Mouse (Mus musculus) CH12.LX (cell line): ENCODE measurements at regions not wholly inside any gene's neighbourhood (a gene's known extent, or its start where the extent isn't known, plus 50 kb on each side); places are given as distances from the start of the nearest gene placed in this dataset.

ENCODE experiments used
- DNase-seq: peaks from one replicate; pipeline ENCODE4 v3.0.0-alpha.2; 2013; ENCODE audit errors: extremely low read depth
- H3K27ac ChIP-seq: 2 replicates; pipeline ENCODE4 v1.5.1; 2012; ENCODE audit warnings: low read depth, mild to moderate bottlenecking, control low read depth, moderate library complexity; ENCODE audit not compliant: insufficient read depth
- H3K27me3 ChIP-seq: replicated peaks from 2 replicates; pipeline ENCODE3; 2012; ENCODE audit warnings: inconsistent platforms
- H3K36me3 ChIP-seq, 2 experiments: replicated peaks in 1 of 2; 2 replicates each; pipeline versions ENCODE3 to v1.6.1; 2012; ENCODE audit warnings: inconsistent platforms in 1 of 2, low read length in 1 of 2, mild to moderate bottlenecking in 1 of 2, mixed read lengths in 1 of 2, moderate library complexity in 1 of 2; ENCODE audit not compliant: control insufficient read depth in 1 of 2, insufficient read depth in 1 of 2
- H3K4me1 ChIP-seq, 2 experiments: 2 replicates each; pipeline ENCODE4 v1.6.1; 2012; ENCODE audit warnings: inconsistent platforms in 1 of 2, moderate library complexity in 1 of 2; ENCODE audit not compliant: insufficient read depth in 2 of 2, control insufficient read depth in 1 of 2
- H3K4me2 ChIP-seq: 2 replicates; pipeline ENCODE4 v1.6.1; 2012; ENCODE audit warnings: low read depth, mild to moderate bottlenecking, control low read depth; ENCODE audit not compliant: poor library complexity, insufficient read depth, severe bottlenecking
- H3K4me3 ChIP-seq, 3 experiments: fragments of 150-350 bp in 1 of 3; sonication (generic) in 1 of 3; replicated peaks in 1 of 3; 2 replicates each; pipeline versions ENCODE3 to v1.5.1; 2011 to 2012; ENCODE audit warnings: low read depth in 2 of 3, low read length in 2 of 3, mild to moderate bottlenecking in 2 of 3, moderate library complexity in 2 of 3, control low read depth in 1 of 3, improper control_type of control experiment in 1 of 3, inconsistent platforms in 1 of 3, mixed read lengths in 1 of 3; ENCODE audit not compliant: poor library complexity in 1 of 3
- H3K79me2 ChIP-seq: replicated peaks from 2 replicates; pipeline ENCODE4 v1.6.1; 2012; ENCODE audit warnings: mild to moderate bottlenecking, moderate library complexity; ENCODE audit not compliant: control insufficient read depth, poor library complexity, insufficient read depth, severe bottlenecking; ENCODE audit errors: extremely low read depth
- H3K9ac ChIP-seq: 2 replicates; pipeline ENCODE4 v1.6.1; 2012; ENCODE audit warnings: low read depth, mild to moderate bottlenecking, control low read depth, moderate library complexity; ENCODE audit not compliant: insufficient read depth
- H3K9me3 ChIP-seq: replicated peaks from 2 replicates; pipeline ENCODE3; 2012; ENCODE audit warnings: low read length, inconsistent platforms, mixed read lengths
- CHD1 ChIP-seq: IDR thresholded peaks from 2 replicates; pipeline ENCODE4 v1.6.1; 2012; ENCODE audit warnings: low read depth, low read length, improper control_type of control experiment, inconsistent platforms
- EP300 ChIP-seq: IDR thresholded peaks from 2 replicates; pipeline ENCODE4 v1.6.1; 2011; ENCODE audit warnings: low read length, improper control_type of control experiment
- GABPA ChIP-seq: IDR thresholded peaks from 2 replicates; pipeline ENCODE4 v1.6.1; 2012; ENCODE audit warnings: low read depth, low read length, improper control_type of control experiment, inconsistent platforms; ENCODE audit not compliant: insufficient replicate concordance
- MAFK ChIP-seq: IDR thresholded peaks from 2 replicates; pipeline ENCODE4 v1.6.1; 2011; ENCODE audit warnings: low read length, improper control_type of control experiment; ENCODE audit not compliant: insufficient replicate concordance
- MAX ChIP-seq: IDR thresholded peaks from 2 replicates; pipeline ENCODE4 v1.6.1; 2011; ENCODE audit warnings: low read length, improper control_type of control experiment
- MEF2A ChIP-seq: IDR thresholded peaks from 2 replicates; pipeline ENCODE4 v1.6.1; 2014; ENCODE audit warnings: low read depth, mild to moderate bottlenecking, inconsistent platforms, low read length, improper control_type of control experiment, borderline replicate concordance
- NELFE ChIP-seq: IDR thresholded peaks from 2 replicates; pipeline ENCODE4 v1.6.1; 2011; ENCODE audit warnings: low read depth, low read length, improper control_type of control experiment
- POLR2A ChIP-seq: IDR thresholded peaks from 2 replicates; pipeline ENCODE4 v1.6.1; 2011; ENCODE audit warnings: low read depth, mild to moderate bottlenecking, improper control_type of control experiment, low read length
- SIN3A ChIP-seq: IDR thresholded peaks from 2 replicates; pipeline ENCODE4 v1.6.1; 2012; ENCODE audit warnings: low read length, improper control_type of control experiment, inconsistent platforms
- TBP ChIP-seq: conservative IDR thresholded peaks from 2 replicates; pipeline ENCODE4 v1.6.1; 2011; ENCODE audit warnings: low read depth, low read length, improper control_type of control experiment
- TCF12 ChIP-seq: IDR thresholded peaks from 2 replicates; pipeline ENCODE4 v1.6.1; 2014; ENCODE audit warnings: low read depth, mild to moderate bottlenecking, inconsistent platforms, low read length, improper control_type of control experiment
- UBTF ChIP-seq: IDR thresholded peaks from 2 replicates; pipeline ENCODE4 v1.6.1; 2012; ENCODE audit warnings: low read depth, mild to moderate bottlenecking, inconsistent platforms, low read length, improper control_type of control experiment, moderate library complexity
- dilution Hi-C: fragments of 300-500 bp; cut with MboI; formaldehyde crosslinking; loops from 2 replicates; pipeline ENCODE4 v1.14.3; 2020; ENCODE audit warnings: low sequenced_read_pairs; ENCODE audit not compliant: extremely low pct_unique_long_range_greater_than_20kb, extremely low pct_ligation_motif_present
- in situ Hi-C: fragments of 300-500 bp; cut with MboI; formaldehyde crosslinking; loops from 3 replicates; pipeline ENCODE4 v1.14.3; 2019; ENCODE audit warnings: low sequenced_read_pairs, low pct_ligation_motif_present, low pct_unique_long_range_greater_than_20kb, mixed read lengths

GRCm38 (mm10) chr6:34242486-34242885 lies 65.6 kb upstream of the Slc35b4 start:
- peak overlapping the region; percentile 58 for H3K4me2 ChIP-seq
- TF ChIP-seq TBP (peak; percentile 64; the same call in 1 of the 2 replicates), GABPA (no peak), POLR2A (0 out of 2 replicates have a peak, but pooled peaks have one; percentile 34)
- dilution Hi-C loops = no loop called here
- H3K36me3 ChIP-seq = no peaks in the 10 kb centered on the region
- in situ Hi-C loops = no loop called here
- H3K9me3 ChIP-seq = peaks cover 2% of the 10 kb centered on the region
- H3K9ac ChIP-seq = no peak overlapping the region
- H3K27ac ChIP-seq = peak overlapping the region; percentile 43; the same call in 1 of the 2 replicates
- H3K4me3 ChIP-seq = peak overlapping the region in 1 of 3 experiments; percentile 16
- DNase-seq = peak; percentile 86
- no peaks in the 10 kb centered on the region for H3K79me2 ChIP-seq
- peaks cover 12 to 47% of the 10 kb centered on the region in 2 experiments for H3K4me1 ChIP-seq
- no peaks in the 10 kb centered on the region for H3K27me3 ChIP-seq

GRCm38 (mm10) chr6:34235132-34235531 lies 58.2 kb upstream of the Slc35b4 start:
- H3K27ac ChIP-seq = no peak overlapping the region
- in situ Hi-C loops = no loop called here

DNA sequence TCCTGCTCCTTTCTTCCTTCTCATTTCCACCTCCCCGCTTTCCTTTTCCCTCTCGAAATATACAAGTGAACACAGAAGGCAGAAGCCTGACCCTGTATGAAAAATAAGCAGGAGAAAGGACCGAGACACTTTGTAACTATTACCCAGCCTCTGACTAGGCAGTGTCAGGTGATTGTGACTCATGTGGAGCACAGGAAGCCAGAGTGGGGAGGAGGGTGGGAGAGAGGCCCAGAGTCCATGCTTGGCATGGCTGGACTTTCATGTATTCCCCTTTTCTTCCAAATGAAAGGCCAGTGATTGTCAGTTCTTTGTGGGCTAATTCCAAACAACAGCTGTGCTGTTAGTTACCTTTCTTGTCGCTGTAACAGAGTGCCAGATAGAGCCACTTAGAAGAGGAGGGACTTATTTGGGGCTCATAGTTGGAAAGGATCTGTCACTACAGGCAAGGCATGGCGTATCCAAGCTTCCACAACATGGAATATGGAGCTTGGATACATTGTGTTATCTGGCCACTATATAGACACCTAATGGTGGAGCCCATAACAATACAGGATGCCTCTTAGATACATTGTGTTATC lies 57.6 kb upstream of the Slc35b4 start:
- TF ChIP-seq EP300 (no peak), CHD1 (no peak), SIN3A (no peak), MAX (no peak), MAFK (no peak), MEF2A (no peak), UBTF (no peak)
- Histone ChIP-seq H3K4me3 (no peak overlapping the region), H3K27ac (no peak overlapping the region), H3K79me2 (no peaks in the 10 kb centered on the region), H3K9ac (no peak overlapping the region), H3K4me1 (peaks cover 3 to 37% of the 10 kb centered on the region in 2 experiments; a peak in 3 of 4 replicates), H3K36me3 (no peaks in the 10 kb centered on the region), H3K4me2 (no peak overlapping the region), H3K27me3 (no peaks in the 10 kb centered on the region), H3K9me3 (peaks cover 2% of the 10 kb centered on the region)
- no peak for DNase-seq
- in situ Hi-C loops (no loop called here), dilution Hi-C loops (no loop called here)

More at GRCm38 (mm10) chr6:34235132-34235531, 58.2 kb upstream of the Slc35b4 start:
- H3K9ac ChIP-seq = no peak overlapping the region
- H3K4me3 ChIP-seq = no peak overlapping the region
- H3K9me3 ChIP-seq = peaks cover 2% of the 10 kb centered on the region
- H3K36me3 ChIP-seq = no peaks in the 10 kb centered on the region
- no peak for DNase-seq
- no peaks in the 10 kb centered on the region for H3K79me2 ChIP-seq
- TF ChIP-seq NELFE (no peak), TCF12 (no peak)
- H3K4me2 ChIP-seq = no peak overlapping the region
- peaks cover 3 to 33% of the 10 kb centered on the region in 2 experiments; a peak in 3 of 4 replicates for H3K4me1 ChIP-seq
- no peaks in the 10 kb centered on the region for H3K27me3 ChIP-seq
- dilution Hi-C loops = no loop called here
